Mouse (Mus musculus) left cerebral cortex, postnatal 10 days (tissue): ENCODE measurements around the gene Ip6k3. TPM values are rescaled to one million over a fixed set of nuclear protein-coding genes. Genes with fewer than 3 reads are reported as not detected.

Experiments
- DNase-seq, 2 experiments: peaks; one replicate each; pipeline ENCODE4 v3.0.0; 2021 to 2022; ENCODE audit warnings: low spot score in 2 of 2, mixed read lengths in 1 of 2; ENCODE audit errors: extremely low spot score in 1 of 2
- intact Hi-C: fragments of 180-260 bp; cut with DNase I; formaldehyde crosslinking; loops from one replicate; pipeline ENCODE4 v1.15.1; 2025
- total RNA-seq, 2 experiments: library from RNA; stranded (reverse); gene quantifications; 2 replicates each; pipeline ENCODE4 v1.2.3; 2021

Ip6k3 gene
- under 1 TPM; 0.20 to 0.43 TPM for total RNA-seq

DNA sequence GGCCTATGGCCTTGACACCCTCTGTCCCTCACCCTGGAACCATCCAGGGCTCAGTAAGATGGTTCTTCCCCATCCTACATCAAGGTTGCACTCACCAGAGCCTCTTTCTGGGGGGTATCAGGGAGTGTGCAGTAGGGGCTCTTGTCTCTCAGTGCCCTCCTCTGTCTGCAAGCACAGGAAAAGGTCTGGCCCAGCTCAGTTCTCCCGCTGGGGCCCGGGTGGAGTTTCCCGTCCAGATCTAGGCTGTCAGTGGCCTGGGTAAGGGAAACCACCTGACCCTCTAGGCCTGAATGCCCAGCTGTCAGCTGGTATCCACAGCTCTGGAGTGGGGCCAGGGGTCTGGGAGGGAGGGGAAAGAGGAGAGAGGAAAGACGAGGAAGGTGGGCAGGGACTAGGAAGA is at the start of gene Ip6k3:
Gene Ip6k3 (minus strand): TSS at position 251 of the 400 bp plus-strand sequence.
- DNase-seq = peak in 1 of 2 experiments; percentile 57
- intact Hi-C loops = no loop called here

DNA sequence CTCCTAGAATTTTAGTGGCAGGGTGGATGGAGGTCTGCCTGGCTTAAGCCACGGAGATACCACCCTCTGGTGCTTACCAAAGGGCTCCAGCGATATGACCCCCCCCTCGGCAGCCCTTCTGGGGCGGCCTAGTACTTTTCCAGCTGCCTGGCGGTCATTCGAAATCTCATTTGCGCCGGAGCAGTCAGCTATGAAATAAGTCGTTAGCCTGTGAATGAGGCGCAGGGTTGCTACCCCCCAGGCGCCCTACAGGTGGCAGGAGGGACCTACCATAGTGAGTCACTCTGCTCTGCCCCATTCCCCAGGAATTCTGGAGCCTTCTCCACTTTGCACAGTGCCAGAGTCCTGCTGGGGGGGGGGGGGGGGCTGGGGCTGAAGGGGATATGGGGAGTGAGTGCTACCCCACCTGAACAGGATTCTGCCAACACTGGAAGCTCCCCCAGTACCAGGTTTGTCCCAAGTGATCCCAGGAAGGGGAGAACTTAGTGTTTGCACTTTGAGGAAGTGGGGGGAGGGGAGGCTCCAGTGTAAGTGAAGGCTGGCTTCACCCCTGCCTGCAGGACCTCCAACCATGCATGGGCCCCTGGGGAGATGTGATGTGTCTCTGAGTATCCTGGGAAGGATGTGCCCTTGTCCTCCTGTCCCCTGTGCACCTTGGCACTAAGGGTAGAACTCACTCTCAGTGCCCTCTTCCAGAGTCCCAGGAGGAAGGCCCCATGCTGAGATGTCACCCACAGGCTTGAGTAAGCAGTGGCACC is 45.4 kb upstream of the Ip6k3 start:
- peak; percentile 56 to 79 for DNase-seq
- intact Hi-C loops = loop anchor here (10.0 kb wide), 1 partner anchor 302 kb away; no protein-coding TSS in a partner anchor

DNA sequence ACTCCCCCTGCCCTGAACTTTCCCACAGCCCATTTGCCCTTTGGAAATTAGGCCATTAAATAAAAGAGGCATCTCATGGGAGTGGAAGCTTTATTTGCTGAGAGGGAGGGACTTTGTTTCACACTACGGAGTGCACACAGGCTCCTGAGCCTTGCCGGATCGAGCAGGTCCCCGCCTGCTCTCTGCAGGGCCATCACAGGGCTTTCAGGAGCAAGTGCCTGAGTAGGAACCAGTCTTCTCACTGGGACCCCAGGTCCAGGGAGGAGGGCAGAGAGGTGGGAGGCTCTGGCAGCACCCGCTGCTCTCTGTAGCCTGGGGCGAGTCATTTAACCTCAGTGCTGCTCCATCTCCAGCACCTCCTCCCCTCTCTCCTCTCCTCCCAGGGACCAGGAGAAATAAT is 44.4 kb upstream of the Ip6k3 start:
- no peak for DNase-seq
- intact Hi-C loops = loop anchor here (10.0 kb wide), 1 partner anchor 303 kb away; no protein-coding TSS in a partner anchor

DNA sequence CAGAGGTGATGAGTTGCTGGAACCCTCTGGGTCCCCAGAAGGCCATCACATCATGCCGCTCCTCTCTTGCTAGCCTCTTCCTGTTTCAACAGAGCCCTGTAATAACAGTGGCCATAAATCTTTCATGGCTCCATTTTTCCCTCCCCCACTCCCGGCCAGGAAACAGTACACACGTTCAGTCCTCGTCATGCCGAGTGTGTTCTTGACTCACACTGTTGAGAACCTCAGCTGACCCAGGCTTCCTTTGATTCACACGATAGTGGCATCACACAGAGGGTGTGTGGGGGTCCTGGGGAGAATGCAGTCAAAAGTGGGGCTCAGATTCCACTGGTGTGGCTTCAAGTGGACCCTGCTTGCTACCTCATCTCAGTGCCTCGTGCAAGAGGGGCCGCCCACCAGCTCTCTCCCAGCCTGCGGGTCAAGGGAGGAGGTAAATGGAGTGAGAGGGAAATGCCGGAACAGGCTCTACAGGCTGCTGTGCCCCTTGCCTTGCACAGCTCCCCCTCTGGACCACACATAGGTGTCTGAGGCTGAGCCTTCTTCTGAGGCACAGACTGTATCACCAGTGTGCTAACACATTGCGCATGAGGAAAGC is 39.6 kb upstream of the Ip6k3 start:
- intact Hi-C loops = loop anchor here (1.0 kb wide), 1 partner anchor 126 kb away; no protein-coding TSS in a partner anchor
- no peak for DNase-seq

DNA sequence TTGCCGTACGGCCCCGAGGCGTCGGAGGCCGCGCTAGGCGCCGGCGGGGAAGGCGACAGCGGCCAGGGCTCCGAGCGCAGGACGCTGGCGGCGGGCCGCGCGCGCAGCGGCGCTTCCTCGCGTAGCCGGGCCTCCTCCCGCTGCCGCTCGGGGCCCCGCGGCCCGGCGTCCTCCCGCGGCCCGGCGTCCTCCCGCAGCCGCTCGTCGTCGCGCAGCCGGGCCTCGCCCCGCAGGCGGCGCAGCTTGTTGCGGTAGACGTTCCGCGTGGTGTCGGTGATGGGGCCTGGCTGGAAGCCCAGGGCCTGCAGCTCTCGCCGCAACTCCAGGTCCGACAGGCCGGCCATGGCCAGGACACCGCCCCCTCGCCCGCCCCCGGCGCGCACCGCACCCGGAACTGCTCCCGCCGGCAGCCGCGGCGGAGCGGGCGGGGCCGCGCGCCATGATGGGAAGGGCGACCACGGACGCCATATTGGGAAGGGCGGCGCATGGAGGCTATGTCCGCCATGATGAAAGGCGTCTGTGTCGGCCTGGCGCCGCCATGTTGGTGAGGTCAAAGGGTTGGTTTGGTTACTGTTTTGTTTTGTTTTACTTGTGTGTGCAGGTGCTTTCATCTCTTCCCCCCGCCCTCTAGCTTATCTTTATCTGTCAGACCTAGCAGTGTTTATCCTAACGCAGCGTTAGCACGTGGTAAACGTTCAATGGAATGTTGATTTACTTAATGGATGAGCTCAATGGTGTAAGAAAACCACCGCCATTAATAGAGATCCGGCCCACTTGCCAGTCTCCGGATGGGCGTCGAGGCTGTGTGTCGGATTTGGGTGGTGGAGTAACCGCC is 36.7 kb upstream of the Ip6k3 start, which contains the start of gene Lemd2:
Gene Lemd2 (minus strand): TSS at position 395 of the 835 bp plus-strand sequence.
- DNase-seq = peak; percentile 93 to 98
- intact Hi-C loops = loop anchor here (5.0 kb wide), 1 partner anchor 72 kb away; the partner anchor contains the start of gene Uqcc2

DNA sequence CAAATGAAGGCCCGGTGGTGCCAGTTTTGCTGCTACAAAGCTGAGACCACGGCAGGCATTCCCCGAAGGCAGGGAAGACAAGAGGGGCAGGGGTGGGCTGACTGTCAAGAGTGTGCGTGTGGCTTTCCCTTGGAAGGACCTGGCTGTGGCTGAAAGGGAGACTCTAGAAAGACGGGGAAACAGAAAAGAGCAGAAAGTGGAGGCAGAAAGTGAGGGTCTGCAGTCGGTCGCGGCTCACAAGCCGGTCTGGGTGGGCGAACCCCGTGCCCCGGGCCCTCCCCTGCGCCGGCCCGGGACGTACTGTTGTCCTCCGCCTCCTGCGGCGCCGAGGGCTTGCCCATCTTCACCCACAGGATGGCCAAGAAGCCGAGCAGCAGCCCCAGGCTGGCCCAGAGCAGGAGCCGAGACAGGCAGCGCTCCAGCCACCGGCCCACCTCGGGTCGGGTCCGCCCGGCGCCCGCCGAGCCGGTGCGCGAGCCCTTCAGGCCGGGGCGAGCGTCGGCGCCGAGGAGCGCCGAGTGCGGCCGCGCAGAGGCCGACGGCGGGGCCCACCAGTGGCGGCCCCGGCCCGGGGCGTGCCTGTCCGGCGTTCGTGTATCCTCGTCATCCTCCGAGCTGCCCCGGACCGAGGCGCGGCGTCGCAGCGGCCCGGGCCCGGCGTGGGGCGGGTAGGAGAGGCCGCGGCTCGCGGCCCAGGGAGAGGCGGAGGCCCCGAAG is 35.9 kb upstream of the Ip6k3 start:
- DNase-seq = peak in 1 of 2 experiments; percentile 70
- intact Hi-C loops = loop anchor here (5.0 kb wide), 1 partner anchor 71 kb away; the partner anchor contains the start of gene Uqcc2

DNA sequence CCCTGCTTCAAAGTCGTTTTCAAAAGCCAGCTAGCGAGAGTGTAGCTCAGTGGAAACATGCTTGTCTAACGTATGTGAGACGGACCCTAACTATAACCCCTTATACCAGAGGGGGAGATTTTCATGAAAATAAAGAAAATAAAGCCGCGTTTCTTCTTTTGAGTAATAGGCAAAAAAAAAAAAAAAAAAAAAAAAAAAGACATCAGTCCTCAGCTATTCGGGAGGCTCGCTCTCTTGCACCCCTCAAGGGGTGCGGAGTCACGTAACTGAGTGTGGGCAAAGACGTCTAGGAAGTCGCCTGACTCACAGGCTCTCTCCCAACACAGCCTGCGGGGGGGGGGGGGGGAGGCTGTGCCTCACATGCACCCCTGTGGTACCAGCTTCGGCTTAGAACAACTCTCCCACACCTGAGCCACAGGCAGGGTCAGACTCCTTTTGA is 35.3 kb upstream of the Ip6k3 start:
- DNase-seq = no peak
- intact Hi-C loops = loop anchor here (5.0 kb wide), 1 partner anchor 71 kb away; the partner anchor contains the start of gene Uqcc2

DNA sequence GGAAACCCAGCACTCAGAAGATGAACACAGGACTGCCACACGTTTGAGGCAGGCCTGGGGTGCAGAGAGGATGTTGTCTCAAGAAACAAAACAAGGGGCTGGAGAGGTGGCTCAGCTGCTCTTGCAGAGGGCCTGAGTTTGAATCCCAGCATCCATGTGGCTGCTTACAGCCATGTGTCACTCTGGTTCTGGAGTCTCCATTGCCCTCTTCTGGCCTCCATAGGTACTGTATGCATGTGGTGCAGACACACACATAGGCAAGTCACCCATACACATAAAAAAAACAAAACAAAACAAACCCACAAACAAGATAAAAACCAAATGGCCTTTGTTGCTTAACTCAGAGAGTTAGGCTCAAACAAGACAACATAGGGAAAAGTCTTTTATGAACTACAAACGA is 34.4 kb upstream of the Ip6k3 start:
- intact Hi-C loops = loop anchor here (5.0 kb wide), 1 partner anchor 70 kb away; the partner anchor contains the start of gene Uqcc2
- DNase-seq = no peak

DNA sequence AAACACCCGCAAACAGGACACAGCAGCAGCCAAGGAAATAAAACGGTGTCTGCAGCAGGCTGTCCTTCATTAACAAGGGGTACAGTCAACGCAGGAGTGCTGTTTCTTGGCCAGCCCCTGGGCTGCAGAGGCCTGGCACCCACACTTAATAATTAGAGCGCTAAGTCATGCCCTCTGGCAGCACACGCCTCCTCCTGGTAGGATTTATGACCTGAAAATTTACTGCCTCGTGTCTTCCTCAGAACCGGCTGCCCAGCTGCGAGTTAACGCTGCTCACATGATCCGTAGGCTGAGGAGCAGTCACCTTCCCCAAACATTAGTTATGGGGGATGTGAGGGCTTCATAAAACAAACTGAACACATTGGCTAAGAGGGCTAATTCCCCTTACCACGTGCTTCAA is 33.2 kb upstream of the Ip6k3 start:
- intact Hi-C loops = loop anchor here (5.0 kb wide), 1 partner anchor 68 kb away; the partner anchor contains the start of gene Uqcc2
- DNase-seq = no peak

DNA sequence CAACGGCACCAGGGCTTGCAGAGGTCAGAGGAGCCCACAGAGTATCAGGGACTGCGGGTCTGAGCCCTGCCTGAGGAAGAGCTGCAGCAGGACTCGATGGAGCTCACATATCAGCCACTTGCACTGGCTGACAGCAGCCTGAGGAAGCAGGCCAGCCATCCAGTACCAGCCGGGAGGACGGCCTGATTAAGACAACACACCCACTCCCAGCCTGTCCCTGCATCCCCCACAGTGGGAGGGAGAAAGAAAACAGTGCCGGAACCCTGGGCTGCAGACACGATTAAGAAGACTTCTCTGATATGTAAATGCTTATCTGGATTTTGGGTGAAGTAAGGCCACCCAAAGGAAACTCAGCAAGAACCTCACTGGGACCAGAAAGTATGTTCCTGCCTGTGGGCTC is 32.3 kb upstream of the Ip6k3 start:
- intact Hi-C loops = loop anchor here (5.0 kb wide), 1 partner anchor 68 kb away; the partner anchor contains the start of gene Uqcc2
- no peak for DNase-seq

DNA sequence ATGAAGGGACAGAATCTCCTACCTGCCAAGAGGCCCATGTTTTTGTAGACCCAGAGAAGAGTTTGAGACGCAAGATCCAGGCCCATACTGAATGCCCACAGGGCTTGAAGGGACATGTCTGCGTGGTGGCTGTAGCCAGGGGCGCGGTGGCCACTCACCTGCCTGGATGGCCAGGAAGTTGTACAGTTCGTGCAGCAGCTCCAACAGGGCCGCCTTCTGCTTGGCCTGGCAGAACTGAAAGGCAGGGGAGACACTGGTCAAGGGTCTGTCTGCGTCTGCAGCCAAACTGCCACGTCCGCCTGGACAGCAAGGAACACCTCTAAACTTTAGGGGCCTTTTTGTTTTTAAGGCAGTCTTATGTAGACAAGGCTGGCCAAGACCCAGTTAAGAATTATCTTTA is 31.6 kb upstream of the Ip6k3 start:
- intact Hi-C loops = no loop called here
- no peak for DNase-seq

DNA sequence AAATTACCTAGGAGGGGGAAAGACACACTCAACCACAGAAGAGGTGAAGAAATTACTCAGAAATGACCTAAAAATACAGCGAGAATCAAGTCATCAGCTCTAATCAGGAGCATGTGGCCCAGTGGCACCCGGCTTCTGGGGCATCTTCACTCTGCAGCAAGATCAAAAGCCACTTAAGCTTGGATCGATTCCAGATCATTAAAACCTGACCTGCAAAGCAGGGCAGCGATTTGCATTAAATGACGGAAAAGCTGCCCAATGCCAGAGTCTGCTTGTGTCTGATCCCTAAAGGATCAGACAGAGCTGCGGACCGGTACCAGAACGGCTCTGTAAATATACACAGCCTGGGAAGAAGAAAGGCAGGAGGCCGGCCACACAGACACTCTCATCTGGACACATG is 28.6 kb upstream of the Ip6k3 start:
- DNase-seq = no peak
- intact Hi-C loops = no loop called here

DNA sequence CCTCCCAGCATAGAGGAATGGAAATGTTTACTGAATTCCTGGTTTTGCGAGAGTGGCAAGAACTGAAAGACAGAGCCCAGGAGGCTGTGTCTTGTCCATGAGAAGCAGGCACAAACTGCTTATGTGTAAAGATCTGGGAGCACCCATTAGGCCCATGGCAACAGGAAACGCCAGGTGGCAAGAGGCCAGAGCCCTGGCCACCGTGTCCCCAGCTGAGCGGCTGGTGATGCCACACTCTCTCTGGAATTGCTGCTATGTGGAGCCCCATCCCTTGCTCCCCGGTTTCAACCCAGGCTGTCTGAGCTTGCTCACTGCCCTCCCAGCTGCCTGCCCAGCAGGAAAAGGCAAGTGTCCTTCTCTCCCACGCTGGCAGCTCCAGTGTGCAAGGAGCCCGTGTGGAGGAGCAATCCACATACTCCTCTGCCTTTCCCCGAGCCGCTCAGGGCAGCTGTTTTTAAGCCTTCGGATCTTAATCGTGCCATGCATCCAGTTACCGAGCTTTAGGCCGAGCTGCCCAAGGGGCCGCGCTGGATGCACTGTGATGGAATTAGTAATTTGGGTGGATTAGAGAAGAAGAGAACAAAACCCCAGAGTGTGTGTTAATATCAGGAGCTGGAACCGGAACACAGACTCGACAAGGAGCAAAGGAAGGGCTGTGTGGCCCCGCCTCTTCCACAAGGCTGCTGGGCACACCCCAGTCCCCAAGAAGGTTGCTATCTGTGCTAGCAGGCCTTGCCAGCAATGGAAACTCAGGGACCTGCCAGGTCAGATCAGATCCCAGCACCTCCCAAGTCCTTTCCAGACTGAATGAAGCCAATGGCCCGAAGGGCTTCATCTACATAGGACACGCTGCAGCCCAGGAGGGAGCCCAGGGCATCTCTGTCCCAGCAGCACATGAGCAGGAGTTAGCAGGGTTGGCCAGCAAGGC is 26.9 kb upstream of the Ip6k3 start:
- intact Hi-C loops = no loop called here
- no peak for DNase-seq

DNA sequence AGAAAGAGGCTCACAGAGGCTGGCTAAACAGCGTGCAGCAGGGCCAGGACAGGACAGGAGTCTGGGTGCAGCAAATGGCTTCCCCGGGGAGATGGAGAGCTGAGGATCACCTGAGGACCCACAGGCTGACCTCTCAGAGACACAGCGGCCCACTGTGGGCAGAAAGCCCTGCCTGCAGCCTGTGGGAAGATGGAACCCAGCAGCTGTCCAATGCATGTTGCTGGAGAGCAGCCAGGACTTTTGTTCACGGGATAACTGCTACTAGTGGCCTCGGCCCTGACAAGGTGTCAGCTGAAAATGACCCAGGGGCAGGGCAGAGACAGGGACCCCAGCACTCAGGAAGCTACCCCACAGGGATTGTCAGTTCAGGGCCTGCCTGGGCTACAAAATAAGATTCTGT is 24.2 kb upstream of the Ip6k3 start:
- intact Hi-C loops = no loop called here
- DNase-seq = no peak

DNA sequence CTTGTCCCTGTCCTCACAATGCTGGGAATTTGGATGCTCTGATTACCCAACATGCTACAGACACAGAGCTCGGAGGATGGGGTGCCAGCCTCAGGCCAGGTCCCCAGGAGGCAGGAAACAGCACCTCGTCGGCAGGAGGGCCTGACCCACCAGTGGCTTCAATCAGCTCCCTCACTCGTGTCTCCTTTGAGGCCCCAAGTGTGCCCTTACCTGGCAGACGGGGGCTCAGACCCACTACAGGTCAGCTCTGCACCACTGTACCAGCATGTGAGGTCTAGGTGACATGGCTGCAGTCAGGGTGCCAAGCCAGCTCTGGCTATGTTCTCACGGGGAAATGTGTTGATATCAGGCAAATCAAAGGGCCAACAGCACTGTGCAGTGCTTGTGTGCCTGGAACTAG is 23.6 kb upstream of the Ip6k3 start:
- no peak for DNase-seq
- intact Hi-C loops = no loop called here

DNA sequence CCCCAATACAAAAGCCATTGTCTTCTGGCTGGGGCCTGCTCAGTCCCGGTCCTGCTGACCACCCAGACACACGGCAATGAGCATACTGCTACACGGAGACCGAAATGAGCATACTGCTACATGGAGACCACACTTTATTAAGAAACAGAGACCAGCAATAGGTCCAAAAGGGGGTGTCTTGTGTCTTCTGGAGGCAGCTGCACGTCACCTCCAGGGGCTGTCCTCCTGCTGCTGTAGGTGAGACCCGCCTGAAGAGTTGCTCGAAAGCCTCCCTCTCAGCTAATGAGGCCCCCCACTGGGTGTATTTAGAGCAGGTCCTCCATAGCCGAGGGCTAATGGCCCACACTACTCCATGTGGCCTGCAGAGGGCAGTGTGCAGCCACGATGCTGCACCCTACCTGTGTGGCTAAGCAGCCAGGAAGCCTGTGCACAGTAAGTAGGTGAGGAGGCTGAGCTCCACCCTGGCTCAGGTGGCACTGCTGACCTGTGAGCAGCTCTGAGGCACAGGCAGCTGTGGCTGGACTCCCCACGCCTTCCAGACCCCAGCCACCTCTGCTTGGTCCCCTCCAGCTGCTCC is 22.1 kb upstream of the Ip6k3 start:
- peak in 1 of 2 experiments; percentile 65 for DNase-seq
- intact Hi-C loops = loop anchor here (5.0 kb wide), 1 partner anchor 52 kb away; no protein-coding TSS in a partner anchor

DNA sequence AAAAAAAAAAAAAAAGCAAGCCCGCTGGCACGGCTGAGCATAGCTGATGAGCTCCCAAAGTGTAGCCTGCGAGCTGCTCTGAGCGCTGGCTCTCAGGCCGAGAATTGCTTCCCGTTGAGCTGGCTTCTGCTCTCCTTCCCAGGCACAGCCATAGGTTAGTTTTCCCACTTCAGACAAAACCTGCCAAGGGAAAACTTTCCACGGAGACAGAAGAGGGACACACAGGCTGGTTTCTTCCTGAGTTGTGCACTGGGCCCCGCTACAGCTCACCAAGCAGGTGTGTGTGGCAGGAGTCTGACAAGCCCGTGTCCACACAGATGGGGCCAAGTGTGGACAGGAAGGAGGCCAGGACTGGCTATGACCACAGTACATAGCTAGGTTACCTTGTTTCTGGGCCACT is 21.3 kb upstream of the Ip6k3 start:
- no peak for DNase-seq
- intact Hi-C loops = loop anchor here (5.0 kb wide), 1 partner anchor 52 kb away; no protein-coding TSS in a partner anchor
